Comparison of ENCODE assay signal across 7 mouse cellular contexts in the genomic region with DNA sequence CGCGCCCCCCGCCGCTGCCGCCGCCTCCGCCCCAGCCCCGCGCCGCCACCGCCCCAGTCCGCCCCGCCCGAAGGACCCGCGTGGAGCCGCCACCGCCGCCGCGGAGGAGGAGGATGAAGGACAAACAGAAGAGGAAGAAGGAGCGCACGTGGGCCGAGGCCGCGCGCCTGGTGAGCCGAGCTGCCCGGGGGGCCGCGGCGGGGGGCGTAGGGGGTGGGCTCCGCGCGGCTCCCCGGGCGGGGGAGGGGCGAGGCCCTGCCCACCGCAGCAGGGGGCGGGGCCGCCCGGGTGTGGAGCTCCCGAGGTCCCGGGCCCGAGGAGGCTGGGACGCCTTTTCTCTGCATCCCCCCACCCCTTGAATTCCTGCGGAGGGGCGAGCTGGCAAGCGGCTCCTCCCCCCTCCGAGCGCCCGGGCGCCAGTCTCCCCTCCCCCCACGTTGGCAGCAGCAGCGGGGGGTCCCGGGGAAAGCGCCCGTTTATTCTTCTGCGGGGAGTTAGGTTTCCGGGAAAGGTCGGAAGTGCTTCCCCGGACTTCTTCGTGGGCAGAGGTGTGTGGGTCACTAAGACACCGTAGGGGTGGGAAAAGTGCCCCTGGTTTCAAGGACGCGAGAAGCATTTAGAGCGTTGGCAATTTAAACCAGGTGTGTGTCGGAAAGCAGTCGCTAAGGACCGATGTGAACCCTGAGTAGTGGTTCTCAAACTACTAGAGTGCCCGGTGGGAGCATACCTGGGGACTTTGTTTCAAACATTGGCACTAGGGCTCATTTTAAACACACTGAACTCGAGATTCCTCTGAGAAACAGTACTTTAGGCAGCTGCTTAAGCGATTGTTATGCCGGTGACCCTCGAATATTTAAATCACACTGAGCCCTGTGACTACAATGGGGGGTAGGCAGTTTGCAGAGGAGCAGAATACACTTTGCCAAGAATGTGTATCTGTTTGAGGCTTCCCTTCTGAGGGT. TPM values are rescaled to one million over a fixed set of nuclear protein-coding genes. Genes with fewer than 3 reads are reported as not detected.
DNase-seq lines count a peak whose midpoint lies in the region; ATAC-seq lines count a peak whose summit lies in the region.

No protein-coding gene starts in this region.

- peak overlapping the region; percentile 60 for H3K4me2 ChIP-seq in hindbrain, embryonic 16.5 days (ENCODE audit: low read length)
- H3K4me2 ChIP-seq in limb, embryonic 13.5 days (replicated peaks) = peak overlapping the region; percentile 72
- peak overlapping the region; percentile 74 for H3K4me2 ChIP-seq in midbrain, embryonic 13.5 days (replicated peaks)

- H3K27ac ChIP-seq in hindbrain, embryonic 16.5 days (ENCODE audit: low read depth, low read length) = peak overlapping the region; percentile 98
- peak overlapping the region; percentile 99 for H3K27ac ChIP-seq in limb, embryonic 13.5 days
- H3K27ac ChIP-seq in midbrain, embryonic 13.5 days = peak overlapping the region; percentile 97

- H3K9ac ChIP-seq in hindbrain, embryonic 16.5 days (ENCODE audit: low read depth, low read length) = peak overlapping the region; percentile 96
- H3K9ac ChIP-seq in limb, embryonic 13.5 days = peak overlapping the region; percentile 97
- H3K9ac ChIP-seq in midbrain, embryonic 13.5 days (replicated peaks) = peak overlapping the region; percentile 92

- H3K4me1 ChIP-seq in hindbrain, embryonic 16.5 days (ENCODE audit: control insufficient read depth, insufficient read depth, low read depth, low read length) = peaks cover 34% of the 10 kb centered on the region
- peaks cover 34% of the 10 kb centered on the region for H3K4me1 ChIP-seq in limb, embryonic 13.5 days
- peaks cover 47% of the 10 kb centered on the region for H3K4me1 ChIP-seq in midbrain, embryonic 13.5 days (replicated peaks)

- peak; percentile 62 for DNase-seq in WW6 (ENCODE audit: low read depth, low spot score)
- peak; percentile 56 for DNase-seq in cerebellum, adult 8-10 months
- DNase-seq in gastrocnemius, adult 8-10 months (ENCODE audit: low spot score in 2 of 2) = peak; percentile 5 to 37
- DNase-seq in spleen, postnatal 10 days (ENCODE audit: low spot score in 2 of 2) = peak; percentile 74 to 78

- no peaks in the 10 kb centered on the region for H3K9me3 ChIP-seq in hindbrain, embryonic 16.5 days (ENCODE audit: control insufficient read depth, low read length)
- H3K9me3 ChIP-seq in limb, embryonic 13.5 days = no peaks in the 10 kb centered on the region
- no peaks in the 10 kb centered on the region for H3K9me3 ChIP-seq in midbrain, embryonic 13.5 days

- peak overlapping the region; percentile 92 for H3K4me3 ChIP-seq in hindbrain, embryonic 16.5 days (ENCODE audit: low read length)
- H3K4me3 ChIP-seq in limb, embryonic 13.5 days = peak overlapping the region; percentile 86
- H3K4me3 ChIP-seq in midbrain, embryonic 13.5 days (replicated peaks) = peak overlapping the region; percentile 83

- no peaks in the 10 kb centered on the region for H3K27me3 ChIP-seq in hindbrain, embryonic 16.5 days (replicated peaks; ENCODE audit: control insufficient read depth, insufficient read depth, low read length)
- H3K27me3 ChIP-seq in limb, embryonic 13.5 days = no peaks in the 10 kb centered on the region
- H3K27me3 ChIP-seq in midbrain, embryonic 13.5 days = no peaks in the 10 kb centered on the region

- H3K36me3 ChIP-seq in hindbrain, embryonic 16.5 days (ENCODE audit: control insufficient read depth, insufficient read depth, low read length) = no peaks in the 10 kb centered on the region
- peaks cover 12% of the 10 kb centered on the region; the same call in 1 of the 2 replicates for H3K36me3 ChIP-seq in limb, embryonic 13.5 days
- no peaks in the 10 kb centered on the region for H3K36me3 ChIP-seq in midbrain, embryonic 13.5 days

- ATAC-seq in hindbrain, embryonic 16.5 days = no peak
- peak; percentile 37 for ATAC-seq in limb, embryonic 13.5 days (ENCODE audit: low FRiP score, low read depth)
- ATAC-seq in midbrain, embryonic 13.5 days = peak; percentile 9; the same call in 1 of the 2 replicates

- WGBS in hindbrain, embryonic 16.5 days = under 1% methylated on average over 49 of the region's 76 CpGs
- under 1% methylated on average over 29 of the region's 76 CpGs for WGBS in limb, embryonic 13.5 days
- under 1% methylated on average over 38 of the region's 76 CpGs for WGBS in midbrain, embryonic 13.5 days

RNA-seq across cellular contexts. Expression of a gene that starts 0.9 kb away (rescaled TPM):
- 10 to 100 TPM in 2 of 4 experiments, 1 to 10 TPM in 2; 8.1 to 12.1 (median 10.5) TPM for total RNA-seq in gastrocnemius, adult 8-10 months (2022)
- polyA plus RNA-seq in hindbrain, embryonic 16.5 days (2015; fragmentation: Nextera tagmentation; extraction: Ambion mirVana) = 7.8 and 9.0 TPM in 2 replicates
- 13.2 and 14.2 TPM in 2 replicates for polyA plus RNA-seq in limb, embryonic 13.5 days (2015; fragmentation: Nextera tagmentation; extraction: Ambion mirVana)
- 9.9 and 10.4 TPM in 2 replicates for polyA plus RNA-seq in midbrain, embryonic 13.5 days (2015; fragmentation: Nextera tagmentation; extraction: Ambion mirVana)

RNA-seq across cellular contexts. Expression of a gene that starts 55.3 kb away (rescaled TPM):
- total RNA-seq in gastrocnemius, adult 8-10 months (2022) = 1 to 10 TPM; 3.0 to 3.7 (median 3.4) TPM
- 23.9 and 25.5 TPM in 2 replicates for polyA plus RNA-seq in hindbrain, embryonic 16.5 days (2015; fragmentation: Nextera tagmentation; extraction: Ambion mirVana)
- 6.0 and 6.3 TPM in 2 replicates for polyA plus RNA-seq in limb, embryonic 13.5 days (2015; fragmentation: Nextera tagmentation; extraction: Ambion mirVana)
- polyA plus RNA-seq in midbrain, embryonic 13.5 days (2015; fragmentation: Nextera tagmentation; extraction: Ambion mirVana) = 15.4 and 15.6 TPM in 2 replicates

Comparison
In these comparisons a context has a peak if more than half of its experiments do, and no peak if none do; other contexts are left out.
1. DNase-seq: peak in every context shown above with its lines; median percentile 76 in spleen, postnatal 10 days; 62 in WW6; 56 in cerebellum, adult 8-10 months; 21 in gastrocnemius, adult 8-10 months.